Mouse (Mus musculus): ENCODE results near the gene Lpcat3. TPM values are rescaled to one million over a fixed set of nuclear protein-coding genes. Genes with fewer than 3 reads are reported as not detected.
A peak's percentile ranks its signal among the peaks of the same experiment; 100 is the strongest.
"Not testable (repeated sequence)": the region's sequence is repeated elsewhere in the genome, so short reads cannot be mapped to it uniquely, and the experiment has no call there.

Lpcat3 gene
- polyA plus RNA-seq, 1 experiment from 2014 or later: 41.4 TPM

GRCm38 (mm10) chr6:124661995-124662394 lies 832 bp upstream of the Lpcat3 start:
- no peak for DNase-seq (ENCODE audit: low spot score)
- Histone ChIP-seq H3K36me3 (replicated peaks) (no peaks in the 10 kb centered on the region), H3K27me3 (replicated peaks; ENCODE audit: low read depth, poor library complexity, severe bottlenecking) (no peaks in the 10 kb centered on the region), H3K9me3 (no peaks in the 10 kb centered on the region), H3K27ac (replicated peaks) (peak overlapping the region; percentile 88), H3K4me1 (peaks cover 12% of the 10 kb centered on the region), H3K4me3 (peak overlapping the region; percentile 79)
- 33% methylated on average over 6 of the region's 6 CpGs for WGBS

- 0 out of 2 replicates have a peak, but pooled peaks cover 3% of the 10 kb centered on the region for H3K36me3 ChIP-seq (replicated peaks)
- no peaks in the 10 kb centered on the region for H3K9me3 ChIP-seq
- no peak for DNase-seq (ENCODE audit: low spot score)
- H3K27me3 ChIP-seq (replicated peaks; ENCODE audit: low read depth, poor library complexity, severe bottlenecking): no peaks in the 10 kb centered on the region
- 23% methylated on average over 13 of the region's 13 CpGs for WGBS
- H3K27ac ChIP-seq (replicated peaks): peak overlapping the region; percentile 88
- H3K4me3 ChIP-seq: peak overlapping the region; percentile 79
- peaks cover 12% of the 10 kb centered on the region for H3K4me1 ChIP-seq
These were observed 583 bp downstream of the Lpcat3 start for GRCm38 (mm10) chr6:124663424-124663795.

GRCm38 (mm10) chr6:124664256-124664655 lies 1.4 kb downstream of the Lpcat3 start:
- Histone ChIP-seq H3K27ac (replicated peaks) (no peak overlapping the region), H3K36me3 (replicated peaks) (0 out of 2 replicates have a peak, but pooled peaks cover 3% of the 10 kb centered on the region), H3K4me3 (no peak overlapping the region), H3K9me3 (no peaks in the 10 kb centered on the region), H3K4me1 (peaks cover 12% of the 10 kb centered on the region), H3K27me3 (replicated peaks; ENCODE audit: low read depth, poor library complexity, severe bottlenecking) (no peaks in the 10 kb centered on the region)
- no peak for DNase-seq (ENCODE audit: low spot score)
- 90% methylated on average over 7 of the region's 7 CpGs for WGBS

GRCm38 (mm10) chr6:124665011-124665410 lies 2.2 kb downstream of the Lpcat3 start:
- H3K4me3 ChIP-seq: no peak overlapping the region
- 0 out of 2 replicates have a peak, but pooled peaks cover 3% of the 10 kb centered on the region for H3K36me3 ChIP-seq (replicated peaks)
- no peaks in the 10 kb centered on the region for H3K27me3 ChIP-seq (replicated peaks; ENCODE audit: low read depth, poor library complexity, severe bottlenecking)
- DNase-seq (ENCODE audit: low spot score): no peak
- H3K27ac ChIP-seq (replicated peaks): no peak overlapping the region
- peaks cover 12% of the 10 kb centered on the region for H3K4me1 ChIP-seq
- H3K9me3 ChIP-seq: no peaks in the 10 kb centered on the region
- 91% methylated on average over 10 of the region's 10 CpGs for WGBS

GRCm38 (mm10) chr6:124669234-124669859 lies 6.5 kb downstream of the Lpcat3 start:
- Histone ChIP-seq H3K9me3 (no peaks in the 10 kb centered on the region), H3K27me3 (replicated peaks; ENCODE audit: low read depth, poor library complexity, severe bottlenecking) (no peaks in the 10 kb centered on the region), H3K36me3 (replicated peaks) (peaks cover 9% of the 10 kb centered on the region), H3K4me1 (peaks cover 14% of the 10 kb centered on the region), H3K4me3 (no peak overlapping the region), H3K27ac (replicated peaks) (no peak overlapping the region)
- no peak for DNase-seq (ENCODE audit: low spot score)
- WGBS: 90% methylated on average over 11 of the region's 11 CpGs

- H3K27ac ChIP-seq (replicated peaks): no peak overlapping the region
- no peaks in the 10 kb centered on the region for H3K9me3 ChIP-seq
- no peak overlapping the region for H3K4me3 ChIP-seq
- no peak for DNase-seq (ENCODE audit: low spot score)
- peaks cover 14% of the 10 kb centered on the region for H3K4me1 ChIP-seq
- peaks cover 18% of the 10 kb centered on the region for H3K36me3 ChIP-seq (replicated peaks)
- H3K27me3 ChIP-seq (replicated peaks; ENCODE audit: low read depth, poor library complexity, severe bottlenecking): no peaks in the 10 kb centered on the region
- WGBS: 93% methylated on average over 7 of the region's 7 CpGs
These were observed 7.6 kb downstream of the Lpcat3 start for GRCm38 (mm10) chr6:124670281-124670900.

GRCm38 (mm10) chr6:124672100-124672499 lies 9.3 kb downstream of the Lpcat3 start:
- peaks cover 14% of the 10 kb centered on the region for H3K4me1 ChIP-seq
- no peak overlapping the region for H3K4me3 ChIP-seq
- H3K36me3 ChIP-seq (replicated peaks): peaks cover 20% of the 10 kb centered on the region
- H3K9me3 ChIP-seq: no peaks in the 10 kb centered on the region
- 64% methylated on average over 6 of the region's 6 CpGs for WGBS
- DNase-seq (ENCODE audit: low spot score): no peak
- no peak overlapping the region for H3K27ac ChIP-seq (replicated peaks)
- no peaks in the 10 kb centered on the region for H3K27me3 ChIP-seq (replicated peaks; ENCODE audit: low read depth, poor library complexity, severe bottlenecking)

GRCm38 (mm10) chr6:124673619-124674018 lies 10.8 kb downstream of the Lpcat3 start:
- Histone ChIP-seq H3K27ac (replicated peaks) (no peak overlapping the region), H3K36me3 (replicated peaks) (peaks cover 18% of the 10 kb centered on the region), H3K27me3 (replicated peaks; ENCODE audit: low read depth, poor library complexity, severe bottlenecking) (no peaks in the 10 kb centered on the region), H3K4me1 (peaks cover 14% of the 10 kb centered on the region), H3K9me3 (no peaks in the 10 kb centered on the region), H3K4me3 (no peak overlapping the region)
- 91% methylated on average over 9 of the region's 9 CpGs for WGBS
- DNase-seq (ENCODE audit: low spot score): no peak

GRCm38 (mm10) chr6:124674591-124674990 lies 11.8 kb downstream of the Lpcat3 start:
- Histone ChIP-seq H3K36me3 (replicated peaks) (peaks cover 18% of the 10 kb centered on the region), H3K27me3 (replicated peaks; ENCODE audit: low read depth, poor library complexity, severe bottlenecking) (no peaks in the 10 kb centered on the region), H3K9me3 (no peaks in the 10 kb centered on the region), H3K4me1 (peaks cover 14% of the 10 kb centered on the region), H3K27ac (replicated peaks) (no peak overlapping the region), H3K4me3 (no peak overlapping the region)
- no peak for DNase-seq (ENCODE audit: low spot score)
- 91% methylated on average over 7 of the region's 7 CpGs for WGBS

- WGBS: 90% methylated on average over 6 of the region's 6 CpGs
- H3K4me1 ChIP-seq: peaks cover 14% of the 10 kb centered on the region
These were observed 13.3 kb downstream of the Lpcat3 start for GRCm38 (mm10) chr6:124676171-124676570.

GRCm38 (mm10) chr6:124678769-124679168 lies 15.9 kb downstream of the Lpcat3 start:
- H3K27me3 ChIP-seq (replicated peaks; ENCODE audit: low read depth, poor library complexity, severe bottlenecking): no peaks in the 10 kb centered on the region
- no peaks in the 10 kb centered on the region for H3K9me3 ChIP-seq
- no peak overlapping the region for H3K27ac ChIP-seq (replicated peaks)
- no peak overlapping the region for H3K4me3 ChIP-seq
- 95% methylated on average over 7 of the region's 7 CpGs for WGBS
- DNase-seq (ENCODE audit: low spot score): no peak
- H3K4me1 ChIP-seq: no peaks in the 10 kb centered on the region
- peaks cover 16% of the 10 kb centered on the region for H3K36me3 ChIP-seq (replicated peaks)

More at GRCm38 (mm10) chr6:124676171-124676570, 13.3 kb downstream of the Lpcat3 start:
- Histone ChIP-seq H3K27me3 (replicated peaks; ENCODE audit: low read depth, poor library complexity, severe bottlenecking) (no peaks in the 10 kb centered on the region), H3K9me3 (no peaks in the 10 kb centered on the region), H3K4me3 (no peak overlapping the region), H3K27ac (replicated peaks) (no peak overlapping the region), H3K36me3 (replicated peaks) (peaks cover 18% of the 10 kb centered on the region)
- DNase-seq (ENCODE audit: low spot score): no peak

GRCm38 (mm10) chr6:124679486-124679885 lies 16.7 kb downstream of the Lpcat3 start:
- Histone ChIP-seq H3K4me1 (no peaks in the 10 kb centered on the region), H3K9me3 (no peaks in the 10 kb centered on the region), H3K36me3 (replicated peaks) (peaks cover 9% of the 10 kb centered on the region), H3K4me3 (no peak overlapping the region), H3K27me3 (replicated peaks; ENCODE audit: low read depth, poor library complexity, severe bottlenecking) (no peaks in the 10 kb centered on the region), H3K27ac (replicated peaks) (no peak overlapping the region)
- DNase-seq (ENCODE audit: low spot score): no peak
- WGBS: 96% methylated on average over 3 of the region's 3 CpGs

GRCm38 (mm10) chr6:124682291-124682690 lies 19.5 kb downstream of the Lpcat3 start:
- 70% methylated on average over 6 of the region's 6 CpGs for WGBS
- not testable (repeated sequence) for H3K9me3 ChIP-seq; H3K4me3 ChIP-seq; DNase-seq (ENCODE audit: low spot score); H3K4me1 ChIP-seq; H3K27ac ChIP-seq (replicated peaks); H3K36me3 ChIP-seq (replicated peaks); H3K27me3 ChIP-seq (replicated peaks; ENCODE audit: low read depth, poor library complexity, severe bottlenecking)
